Comparison of ENCODE assay signal across 10 mouse cellular contexts in genomic region chr8:110002953-110003352, GRCm38 (mm10). TPM values are rescaled to one million over a fixed set of nuclear protein-coding genes. Genes with fewer than 3 reads are reported as not detected.
A peak's percentile ranks its signal among the peaks of the same experiment; 100 is the strongest.
DNase-seq lines count a peak whose midpoint lies in the region; ATAC-seq lines count a peak whose summit lies in the region.
"Had no signal": no experiment of that assay in that cellular context is flagged by ENCODE, and none has a peak within 500 bp of the region (broad histone marks: within the 10 kb centered on the region; RNA-seq: fewer than 3 reads in every experiment).

No protein-coding gene starts in this region.

- H3K27ac ChIP-seq in embryonic facial prominence, embryonic 11.5 days (replicated peaks; ENCODE audit: low read depth, low read length) = no peak overlapping the region
- no peak overlapping the region for H3K27ac ChIP-seq in forebrain, embryonic 14.5 days (ENCODE audit: low read depth, low read length)
- H3K27ac ChIP-seq: hindbrain, embryonic 15.5 days; neural tube, embryonic 12.5 days had no signal

- H3K27me3 ChIP-seq in embryonic facial prominence, embryonic 11.5 days (ENCODE audit: control insufficient read depth, insufficient read depth, low read length) = no peaks in the 10 kb centered on the region
- H3K27me3 ChIP-seq in splenic B cell, adult 2 months (ENCODE audit: control insufficient read depth, insufficient read depth, low read length, poor library complexity, severe bottlenecking) = no peaks in the 10 kb centered on the region
- H3K27me3 ChIP-seq in forebrain, embryonic 14.5 days (replicated peaks; ENCODE audit: control insufficient read depth, insufficient read depth, low read length) = no peaks in the 10 kb centered on the region
- H3K27me3 ChIP-seq: hindbrain, embryonic 15.5 days; neural tube, embryonic 12.5 days had no signal

- no peak for ATAC-seq in embryonic facial prominence, embryonic 11.5 days (replicated peaks; ENCODE audit: insufficient number of reproducible peaks, low FRiP score, low TSS enrichment, low read depth)
- ATAC-seq in forebrain, embryonic 14.5 days = no peak

- no peaks in the 10 kb centered on the region for H3K9me3 ChIP-seq in embryonic facial prominence, embryonic 11.5 days (replicated peaks; ENCODE audit: control insufficient read depth, low read length)
- no peaks in the 10 kb centered on the region for H3K9me3 ChIP-seq in forebrain, embryonic 14.5 days (replicated peaks; ENCODE audit: control insufficient read depth, low read length)
- H3K9me3 ChIP-seq: hindbrain, embryonic 15.5 days; neural tube, embryonic 12.5 days had no signal

- no peak overlapping the region for H3K4me3 ChIP-seq in embryonic facial prominence, embryonic 11.5 days (ENCODE audit: low read depth, low read length)
- H3K4me3 ChIP-seq in forebrain, embryonic 14.5 days (ENCODE audit: low read depth, low read length) = no peak overlapping the region
- H3K4me3 ChIP-seq: hindbrain, embryonic 15.5 days; neural tube, embryonic 12.5 days had no signal

- H3K36me3 ChIP-seq in embryonic facial prominence, embryonic 11.5 days (replicated peaks; ENCODE audit: control insufficient read depth, insufficient read depth, low read depth, low read length) = no peaks in the 10 kb centered on the region
- no peaks in the 10 kb centered on the region for H3K36me3 ChIP-seq in splenic B cell, adult 2 months (ENCODE audit: control insufficient read depth, insufficient read depth, low read length, poor library complexity, severe bottlenecking)
- H3K36me3 ChIP-seq in forebrain, embryonic 14.5 days (ENCODE audit: control insufficient read depth, insufficient read depth, low read length) = no peaks in the 10 kb centered on the region
- H3K36me3 ChIP-seq: hindbrain, embryonic 15.5 days; neural tube, embryonic 12.5 days had no signal

- 31% methylated on average over 9 of the region's 9 CpGs for WGBS in embryonic facial prominence, embryonic 11.5 days
- WGBS in forebrain, embryonic 14.5 days = 34% methylated on average over 9 of the region's 9 CpGs

- no peak overlapping the region for H3K9ac ChIP-seq in embryonic facial prominence, embryonic 11.5 days (replicated peaks; ENCODE audit: low read length)
- no peak overlapping the region for H3K9ac ChIP-seq in forebrain, embryonic 14.5 days (ENCODE audit: low read length)
- H3K9ac ChIP-seq: hindbrain, embryonic 15.5 days; neural tube, embryonic 12.5 days had no signal

- no peak overlapping the region for H3K4me2 ChIP-seq in embryonic facial prominence, embryonic 11.5 days (ENCODE audit: low read depth, low read length)
- no peak overlapping the region for H3K4me2 ChIP-seq in forebrain, embryonic 14.5 days (ENCODE audit: low read length)
- H3K4me2 ChIP-seq: hindbrain, embryonic 15.5 days; neural tube, embryonic 12.5 days had no signal

- peak; percentile 48 to 58 for DNase-seq in cerebellum, postnatal 10 days
- no peak for DNase-seq in cerebellum, postnatal 36 days
- peak; percentile 14 for DNase-seq in right cerebral cortex, postnatal 14 days
- no peak for DNase-seq in right cerebral cortex, postnatal 10 days (ENCODE audit: low spot score in 2 of 2)
- DNase-seq in embryonic facial prominence, embryonic 11.5 days (ENCODE audit: low spot score) = peak; percentile 53
- peak; percentile 39 for DNase-seq in splenic B cell, adult 2 months (ENCODE audit: low read depth, low spot score)
- DNase-seq in forebrain, embryonic 14.5 days (ENCODE audit: low spot score) = no peak
- DNase-seq in right cerebral cortex, adult 2 months (ENCODE audit: low spot score in 2 of 2) = no peak

- no peaks in the 10 kb centered on the region for H3K4me1 ChIP-seq in embryonic facial prominence, embryonic 11.5 days (ENCODE audit: control insufficient read depth, insufficient read depth, low read length)
- H3K4me1 ChIP-seq in forebrain, embryonic 14.5 days (ENCODE audit: control insufficient read depth, insufficient read depth, low read length) = peaks cover 2% of the 10 kb centered on the region; the same call in 1 of the 2 replicates

RNA-seq across cellular contexts. Expression of gene Tat, which starts 12.7 kb away (rescaled TPM):
- not detected in 2 replicates for polyA plus RNA-seq in embryonic facial prominence, embryonic 11.5 days (2014; fragmentation: Nextera tagmentation; extraction: Ambion mirVana)
- not detected in 2 replicates for polyA plus RNA-seq in forebrain, embryonic 14.5 days (2014; fragmentation: Nextera tagmentation; extraction: Ambion mirVana)
- polyA plus RNA-seq: hindbrain, embryonic 15.5 days; neural tube, embryonic 12.5 days had no signal

RNA-seq across cellular contexts. Expression of gene Chst4, which starts 36.6 kb away (rescaled TPM):
- not detected in 2 replicates for polyA plus RNA-seq in embryonic facial prominence, embryonic 11.5 days (2014; fragmentation: Nextera tagmentation; extraction: Ambion mirVana)
- polyA plus RNA-seq in forebrain, embryonic 14.5 days (2014; fragmentation: Nextera tagmentation; extraction: Ambion mirVana) = not detected in 2 replicates
- polyA plus RNA-seq: hindbrain, embryonic 15.5 days; neural tube, embryonic 12.5 days had no signal

RNA-seq across cellular contexts. Expression of gene Marveld3, which starts 41.0 kb away (rescaled TPM):
- polyA plus RNA-seq in embryonic facial prominence, embryonic 11.5 days (2014; fragmentation: Nextera tagmentation; extraction: Ambion mirVana) = 0.43 and 0.65 TPM in 2 replicates
- 0.79 and 1.3 TPM in 2 replicates for polyA plus RNA-seq in forebrain, embryonic 14.5 days (2014; fragmentation: Nextera tagmentation; extraction: Ambion mirVana)

Comparison
In these comparisons a context has a peak if more than half of its experiments do, and no peak if none do; other contexts are left out.
1. DNase-seq: peak in cerebellum, postnatal 10 days (2 of 2), right cerebral cortex, postnatal 14 days (single experiment), embryonic facial prominence, embryonic 11.5 days (single experiment) and splenic B cell, adult 2 months (single experiment); none in cerebellum, postnatal 36 days (0 of 2), right cerebral cortex, postnatal 10 days (0 of 2), forebrain, embryonic 14.5 days (single experiment) and right cerebral cortex, adult 2 months (0 of 2).